Mouse (Mus musculus) stomach, embryonic 14.5 days (tissue): ENCODE measurements at regions not wholly inside any gene's neighbourhood (a gene's known extent, or its start where the extent isn't known, plus 50 kb on each side); places are given as distances from the start of the nearest gene placed in this dataset.

Source experiments
- ATAC-seq: fragments of 200-750 bp; cut with Nextera tagmentation; 2 replicates; pipeline ENCODE4 v1.8.0; 2017; ENCODE audit warnings: low read depth, moderate TSS enrichment; ENCODE audit not compliant: insufficient number of reproducible peaks, insufficient read depth, low FRiP score
- H3K27ac ChIP-seq: fragments of 300-500 bp; sonication (generic); 2 replicates; pipeline ENCODE4 v1.5.1; 2014; ENCODE audit warnings: mild to moderate bottlenecking, low read length, moderate library complexity, mixed read lengths
- H3K27me3 ChIP-seq: fragments of 300-500 bp; sonication (generic); 2 replicates; pipeline ENCODE4 v1.6.1; 2014; ENCODE audit warnings: low read length, control low read depth, mixed read lengths; ENCODE audit not compliant: control insufficient read depth, insufficient read depth
- H3K36me3 ChIP-seq: fragments of 300-500 bp; sonication (generic); 2 replicates; pipeline ENCODE4 v1.6.1; 2014; ENCODE audit warnings: mild to moderate bottlenecking, control low read depth, low read length, moderate library complexity, mixed read lengths; ENCODE audit not compliant: control insufficient read depth, insufficient read depth
- H3K4me1 ChIP-seq: fragments of 300-500 bp; sonication (generic); 2 replicates; pipeline ENCODE4 v1.6.1; 2014; ENCODE audit warnings: low read length, control low read depth, mixed read lengths; ENCODE audit not compliant: control insufficient read depth, insufficient read depth
- H3K4me2 ChIP-seq: fragments of 300-500 bp; sonication (generic); replicated peaks from 2 replicates; pipeline ENCODE4 v1.6.1; 2014; ENCODE audit warnings: low read depth, low read length, control low read depth
- H3K4me3 ChIP-seq: fragments of 300-500 bp; sonication (generic); 2 replicates; pipeline ENCODE4 v1.5.1; 2014; ENCODE audit warnings: low read depth, low read length, control low read depth
- H3K9ac ChIP-seq: fragments of 300-500 bp; sonication (generic); replicated peaks from 2 replicates; pipeline ENCODE4 v1.6.1; 2014; ENCODE audit warnings: low read depth, mild to moderate bottlenecking, control low read depth, low read length, moderate library complexity, mixed read lengths
- H3K9me3 ChIP-seq: fragments of 300-500 bp; sonication (generic); 2 replicates; pipeline ENCODE4 v1.6.1; 2016; ENCODE audit warnings: low read depth, low read length, control low read depth; ENCODE audit not compliant: control insufficient read depth
- WGBS: fragments of 180-500 bp; shearing (Covaris S2); extraction: QIAGEN DNeasy Blood & Tissue Kit; methylation state at CpG from one replicate; pipeline ENCODE4 v1.1.7; 2014; 5-methylcytosine and 5-hydroxymethylcytosine counted together

GRCm38 (mm10) chr11:17546286-17546685 is 288.9 kb downstream of the C1d start:
- Histone ChIP-seq H3K9me3 (no peaks in the 10 kb centered on the region), H3K27me3 (no peaks in the 10 kb centered on the region), H3K4me3 (no peak overlapping the region), H3K4me2 (no peak overlapping the region), H3K27ac (no peak overlapping the region), H3K36me3 (no peaks in the 10 kb centered on the region), H3K4me1 (no peaks in the 10 kb centered on the region), H3K9ac (no peak overlapping the region)
- no peak for ATAC-seq

GRCm38 (mm10) chr11:17549148-17549547 is 291.8 kb downstream of the C1d start:
- no peak for ATAC-seq
- no peaks in the 10 kb centered on the region for H3K36me3 ChIP-seq
- no peak overlapping the region for H3K9ac ChIP-seq
- 78% methylated on average over 5 of the region's 5 CpGs for WGBS
- no peaks in the 10 kb centered on the region for H3K9me3 ChIP-seq
- H3K4me2 ChIP-seq = no peak overlapping the region
- H3K27ac ChIP-seq = no peak overlapping the region; the same call in 1 of the 2 replicates
- no peak overlapping the region for H3K4me3 ChIP-seq
- H3K4me1 ChIP-seq = no peaks in the 10 kb centered on the region
- no peaks in the 10 kb centered on the region for H3K27me3 ChIP-seq

- 33% methylated on average over 3 of the region's 3 CpGs for WGBS
- Histone ChIP-seq H3K4me1 (no peaks in the 10 kb centered on the region), H3K27ac (no peak overlapping the region)
Measured at GRCm38 (mm10) chr11:17555276-17555675, 297.9 kb downstream of the C1d start.

GRCm38 (mm10) chr11:17591780-17592487 is 334.6 kb downstream of the C1d start:
- ATAC-seq = no peak

More at GRCm38 (mm10) chr11:17555276-17555675, 297.9 kb downstream of the C1d start:
- H3K27me3 ChIP-seq = no peaks in the 10 kb centered on the region
- no peak overlapping the region for H3K9ac ChIP-seq
- H3K9me3 ChIP-seq = no peaks in the 10 kb centered on the region
- no peak overlapping the region for H3K4me3 ChIP-seq
- no peak overlapping the region for H3K4me2 ChIP-seq
- H3K36me3 ChIP-seq = no peaks in the 10 kb centered on the region
- ATAC-seq = no peak

GRCm38 (mm10) chr11:17603726-17604493 is 346.5 kb downstream of the C1d start:
- Histone ChIP-seq H3K4me3 (no peak overlapping the region), H3K27me3 (no peaks in the 10 kb centered on the region), H3K36me3 (no peaks in the 10 kb centered on the region), H3K27ac (peak overlapping the region; percentile 66), H3K4me1 (peaks cover 3% of the 10 kb centered on the region; the same call in 1 of the 2 replicates), H3K9ac (no peak overlapping the region), H3K4me2 (no peak overlapping the region), H3K9me3 (no peaks in the 10 kb centered on the region)
- WGBS = 38% methylated on average over 6 of the region's 6 CpGs
- ATAC-seq = peak; percentile 79; the same call in 1 of the 2 replicates

More at GRCm38 (mm10) chr11:17591780-17592487, 334.6 kb downstream of the C1d start:
- H3K27ac ChIP-seq = no peak overlapping the region
- H3K9ac ChIP-seq = no peak overlapping the region
- 70% methylated on average over 3 of the region's 3 CpGs for WGBS
- no peaks in the 10 kb centered on the region for H3K4me1 ChIP-seq
- H3K27me3 ChIP-seq = no peaks in the 10 kb centered on the region
- no peak overlapping the region for H3K4me3 ChIP-seq
- H3K9me3 ChIP-seq = no peaks in the 10 kb centered on the region
- H3K4me2 ChIP-seq = no peak overlapping the region
- no peaks in the 10 kb centered on the region for H3K36me3 ChIP-seq

- H3K9me3 ChIP-seq = no peaks in the 10 kb centered on the region
- 45% methylated on average over 3 of the region's 3 CpGs for WGBS
- H3K27me3 ChIP-seq = no peaks in the 10 kb centered on the region
- H3K27ac ChIP-seq = no peak overlapping the region
- H3K4me3 ChIP-seq = no peak overlapping the region
- no peak overlapping the region for H3K9ac ChIP-seq
- H3K36me3 ChIP-seq = no peaks in the 10 kb centered on the region
- ATAC-seq = peak; percentile 72; the same call in 1 of the 2 replicates
- no peak overlapping the region for H3K4me2 ChIP-seq
- no peaks in the 10 kb centered on the region for H3K4me1 ChIP-seq
Measured at GRCm38 (mm10) chr11:17620462-17621248, 333.0 kb downstream of the Etaa1 start.

- 68% methylated on average over 2 of the region's 2 CpGs for WGBS
- Histone ChIP-seq H3K27ac (peak overlapping the region; percentile 85), H3K4me2 (no peak overlapping the region), H3K27me3 (no peaks in the 10 kb centered on the region), H3K4me1 (no peaks in the 10 kb centered on the region), H3K9ac (no peak overlapping the region), H3K36me3 (no peaks in the 10 kb centered on the region), H3K4me3 (no peak overlapping the region), H3K9me3 (no peaks in the 10 kb centered on the region)
- no peak for ATAC-seq
Measured at GRCm38 (mm10) chr11:17629541-17630171, 324.0 kb downstream of the Etaa1 start.

GRCm38 (mm10) chr11:17630172-17630553 is 323.5 kb downstream of the Etaa1 start:
- H3K9ac ChIP-seq = no peak overlapping the region
- no peaks in the 10 kb centered on the region for H3K27me3 ChIP-seq
- H3K9me3 ChIP-seq = no peaks in the 10 kb centered on the region
- H3K4me1 ChIP-seq = no peaks in the 10 kb centered on the region
- no CpG with 5 or more reads among the region's 1 CpGs for WGBS
- no peak overlapping the region for H3K4me3 ChIP-seq
- H3K36me3 ChIP-seq = no peaks in the 10 kb centered on the region
- no peak for ATAC-seq
- no peak overlapping the region for H3K4me2 ChIP-seq
- H3K27ac ChIP-seq = no peak overlapping the region; the same call in 1 of the 2 replicates
